Mouse (Mus musculus) thymus, adult 2 months (tissue): ENCODE data around the gene Shroom3.

Experiments used
- CTCF ChIP-seq: fragments of 200-500 bp; IDR thresholded peaks from 2 replicates; pipeline ENCODE4 v1.5.1; 2012; ENCODE audit warnings: mild to moderate bottlenecking, control low read depth, low read length, moderate library complexity, borderline replicate concordance; ENCODE audit not compliant: control insufficient read depth, poor library complexity, insufficient read depth; ENCODE audit errors: extremely low read depth
- POLR2A ChIP-seq: fragments of 200-500 bp; IDR thresholded peaks from 2 replicates; pipeline ENCODE4 v1.6.1; 2012; ENCODE audit warnings: mild to moderate bottlenecking, low read length, control low read depth, moderate library complexity; ENCODE audit not compliant: control insufficient read depth, poor library complexity, insufficient read depth; ENCODE audit errors: extremely low read depth

DNA sequence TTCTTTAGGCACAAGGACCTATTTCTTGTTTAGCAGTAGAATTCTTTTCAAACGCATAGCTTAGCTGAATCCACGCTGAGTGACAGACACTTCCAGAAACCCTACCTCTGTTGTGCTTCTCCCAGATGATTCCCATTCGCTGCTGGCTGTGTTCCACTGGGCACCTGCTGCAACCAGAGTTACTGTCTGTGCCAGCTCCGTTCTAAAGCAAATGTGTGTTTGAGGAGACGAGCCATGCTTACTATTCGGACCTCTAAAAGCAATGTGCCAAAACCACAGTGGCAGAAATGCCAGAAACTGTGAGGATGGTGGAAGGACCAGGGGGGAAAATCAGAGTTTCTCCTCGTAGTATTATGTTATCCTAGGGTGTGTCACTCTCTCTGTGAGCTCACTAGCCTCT is 173.9 kb downstream of the Shroom3 start:
- TF ChIP-seq POLR2A (no peak), CTCF (no peak)
